Mouse (Mus musculus) colon, adult 2 months (tissue): ENCODE measurements around the gene Gm4787. TPM values are rescaled to one million over a fixed set of nuclear protein-coding genes. Genes with fewer than 3 reads are reported as not detected.

Experiments
- polyA plus RNA-seq: library from polyadenylated mRNA; depleted of rRNA; stranded (reverse); fragments of >200 nt; gene quantifications from 2 replicates; pipeline ENCODE4 v1.2.3, GENCODE M21; 2012; rRNA removed

The Gm4787 gene
- polyA plus RNA-seq: 0.13 and 0.24 TPM in 2 replicates

GRCm38 (mm10) chr12:81379364-81379763 lies at the start of gene Gm4787:
Gene Gm4787 (minus strand): TSS chr12:81379464.

GRCm38 (mm10) chr12:81421846-81422245 lies 42.6 kb upstream of the Gm4787 start, which contains the start of gene Adam4:
Gene Adam4 (minus strand): TSS chr12:81421946.

DNA sequence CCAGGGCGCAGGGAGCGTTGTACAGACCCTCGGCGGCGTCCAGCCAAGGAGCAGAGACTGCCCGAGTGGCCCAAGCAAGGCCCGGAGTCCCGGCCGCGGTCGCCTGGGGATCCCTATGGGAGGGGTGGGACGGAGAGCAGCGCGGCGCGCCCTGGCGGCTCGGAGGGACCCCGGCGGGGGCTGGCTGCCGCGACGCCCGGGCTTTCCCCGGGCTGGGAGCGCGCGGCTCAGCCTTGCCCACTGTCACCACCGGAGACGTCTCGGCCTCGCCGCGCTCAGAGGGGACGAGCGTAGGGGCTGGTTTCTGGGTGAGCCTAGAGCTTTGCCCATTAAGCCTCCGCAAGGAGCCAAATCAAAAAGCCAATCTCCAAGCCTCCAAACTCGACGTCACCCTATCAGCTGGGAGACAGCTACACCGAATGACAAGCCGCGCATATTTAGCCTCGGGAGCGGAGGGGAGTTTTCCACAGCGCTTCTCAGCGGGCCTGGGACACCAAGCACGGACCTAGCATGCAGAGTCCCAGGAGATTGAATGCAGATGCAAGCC lies 46.3 kb downstream of the Gm4787 start, which contains the start of gene Slc8a3:
Gene Slc8a3, minus strand, starts transcription at position 306 of the 547 bp plus-strand sequence.

Other genes with a start within 250 kb of the Gm4787 start
- gene Slc8a3, start 46.3 kb downstream of the Gm4787 start, polyA plus RNA-seq: 0.84 and 1.4 TPM in 2 replicates
- 0.25 and 0.26 TPM in 2 replicates for gene Adam4, start 42.5 kb upstream of the Gm4787 start, polyA plus RNA-seq
- gene Cox16, start 105.7 kb upstream of the Gm4787 start, polyA plus RNA-seq: 73.2 and 107 TPM in 2 replicates
- 8.2 and 19.4 TPM in 2 replicates for gene Gm20498, start 153.4 kb upstream of the Gm4787 start, polyA plus RNA-seq
- gene Synj2bp, start 153.4 kb upstream of the Gm4787 start, polyA plus RNA-seq: 13.6 and 17.2 TPM in 2 replicates
- gene Adam21, start 189.0 kb upstream of the Gm4787 start, polyA plus RNA-seq: 0.03 TPM in 1 of 2 replicates, not detected in the other
- 2.5 and 2.8 TPM in 2 replicates for gene Med6, start 215.5 kb upstream of the Gm4787 start, polyA plus RNA-seq